Mouse (Mus musculus): ENCODE measurements around the gene Ttc16.

- TF ChIP-seq TCF12 (IDR thresholded peaks at IDR 0.05; ENCODE audit: insufficient read depth, poor library complexity, severe bottlenecking) (no peak), POLR2A (IDR thresholded peaks at IDR 0.05; ENCODE audit: insufficient read length, low read depth) (no peak), E2F4 (IDR thresholded peaks at IDR 0.05; ENCODE audit: insufficient read depth) (no peak), MYOG (IDR thresholded peaks at IDR 0.05; ENCODE audit: control insufficient read depth in 1 of 3, insufficient read depth in 1 of 3, insufficient read length in 2 of 3, low read depth in 2 of 3) (no peak), MAX (IDR thresholded peaks at IDR 0.05; ENCODE audit: low read depth) (no peak), REST (IDR thresholded peaks at IDR 0.05; ENCODE audit: insufficient read depth, insufficient read length) (no peak), CEBPB (IDR thresholded peaks at IDR 0.05; ENCODE audit: insufficient read depth, poor library complexity, severe bottlenecking) (no peak)
Observed at GRCm38 (mm10) chr2:32729547-32729946, 45.9 kb downstream of the Ttc16 start.
